Mouse (Mus musculus): ENCODE data around the gene Lmtk3. TPM values are rescaled to one million over a fixed set of nuclear protein-coding genes. Genes with fewer than 3 reads are reported as not detected.

The Lmtk3 gene
- 5.7 and 7.3 TPM in 2 replicates for polyA plus RNA-seq (2012; rRNA removed)

- Histone ChIP-seq H3K27ac (ENCODE audit: insufficient read depth, low read depth, low read length) (no peak within 1 kb of the TSS), H3K4me1 (ENCODE audit: control insufficient read depth, insufficient read depth, low read length) (peaks cover 3% of the 10 kb centered on the region; the same call in 1 of the 2 replicates), H3K27me3 (replicated peaks; ENCODE audit: control insufficient read depth, insufficient read depth, low read length) (no peaks in the 10 kb centered on the region), H3K36me3 (ENCODE audit: control insufficient read depth, insufficient read depth, low read length) (no peaks in the 10 kb centered on the region), H3K4me3 (ENCODE audit: insufficient read depth, low read depth, low read length) (peak within 1 kb of the TSS; percentile 60)
- WGBS, result 1% methylated on average over 38 of the region's 38 CpGs
- TF ChIP-seq CTCF (conservative IDR thresholded peaks at IDR 0.05; ENCODE audit: insufficient read depth, insufficient read length, low read depth, low read length) (0 out of 2 replicates have a peak, but pooled peaks have one; percentile 24), POLR2A (IDR thresholded peaks at IDR 0.05; ENCODE audit: low read depth, low read length) (no peak)
- DNase-seq, result peak; percentile 67
These were observed at the start of gene Lmtk3 for GRCm38 (mm10) chr7:45783511-45784091. Lmtk3 (plus strand) TSS chr7:45783738.

- 7% methylated on average over 9 of the region's 9 CpGs for WGBS
- Histone ChIP-seq H3K4me3 (ENCODE audit: insufficient read depth, low read depth, low read length) (no peak overlapping the region), H3K27ac (ENCODE audit: insufficient read depth, low read depth, low read length) (no peak overlapping the region)
These were observed 44.3 kb upstream of the Lmtk3 start for GRCm38 (mm10) chr7:45739162-45739763.

GRCm38 (mm10) chr7:45739820-45740219, 43.7 kb upstream of the Lmtk3 start:
- Histone ChIP-seq H3K27ac (ENCODE audit: insufficient read depth, low read depth, low read length) (no peak overlapping the region), H3K27me3 (replicated peaks; ENCODE audit: control insufficient read depth, insufficient read depth, low read length) (no peaks in the 10 kb centered on the region), H3K4me3 (ENCODE audit: insufficient read depth, low read depth, low read length) (no peak overlapping the region), H3K36me3 (ENCODE audit: control insufficient read depth, insufficient read depth, low read length) (no peaks in the 10 kb centered on the region), H3K4me1 (ENCODE audit: control insufficient read depth, insufficient read depth, low read length) (no peaks in the 10 kb centered on the region)
- 51% methylated on average over 10 of the region's 10 CpGs for WGBS
- no peak for DNase-seq
- TF ChIP-seq CTCF (conservative IDR thresholded peaks at IDR 0.05; ENCODE audit: insufficient read depth, insufficient read length, low read depth, low read length) (no peak), POLR2A (IDR thresholded peaks at IDR 0.05; ENCODE audit: low read depth, low read length) (no peak)

More at GRCm38 (mm10) chr7:45739162-45739763, 44.3 kb upstream of the Lmtk3 start:
- TF ChIP-seq CTCF (conservative IDR thresholded peaks at IDR 0.05; ENCODE audit: insufficient read depth, insufficient read length, low read depth, low read length) (peak; percentile 87), POLR2A (IDR thresholded peaks at IDR 0.05; ENCODE audit: low read depth, low read length) (no peak)
- H3K36me3 ChIP-seq (ENCODE audit: control insufficient read depth, insufficient read depth, low read length), result no peaks in the 10 kb centered on the region
- no peaks in the 10 kb centered on the region for H3K27me3 ChIP-seq (replicated peaks; ENCODE audit: control insufficient read depth, insufficient read depth, low read length)
- DNase-seq, result peak; percentile 90
- no peaks in the 10 kb centered on the region for H3K4me1 ChIP-seq (ENCODE audit: control insufficient read depth, insufficient read depth, low read length)

- no peak overlapping the region for H3K4me3 ChIP-seq (ENCODE audit: insufficient read depth, low read depth, low read length)
- H3K4me1 ChIP-seq (ENCODE audit: control insufficient read depth, insufficient read depth, low read length), result no peaks in the 10 kb centered on the region
- TF ChIP-seq POLR2A (IDR thresholded peaks at IDR 0.05; ENCODE audit: low read depth, low read length), result no peak
- no peak for TF ChIP-seq CTCF (conservative IDR thresholded peaks at IDR 0.05; ENCODE audit: insufficient read depth, insufficient read length, low read depth, low read length)
- H3K27ac ChIP-seq (ENCODE audit: insufficient read depth, low read depth, low read length), result peak overlapping the region; percentile 12; the same call in 1 of the 2 replicates
- WGBS, result 92% methylated on average over 12 of the region's 12 CpGs
- no peaks in the 10 kb centered on the region for H3K36me3 ChIP-seq (ENCODE audit: control insufficient read depth, insufficient read depth, low read length)
- no peaks in the 10 kb centered on the region for H3K27me3 ChIP-seq (replicated peaks; ENCODE audit: control insufficient read depth, insufficient read depth, low read length)
- no peak for DNase-seq
These were observed 42.2 kb upstream of the Lmtk3 start for GRCm38 (mm10) chr7:45741308-45741707.

GRCm38 (mm10) chr7:45741777-45742176, 41.8 kb upstream of the Lmtk3 start:
- H3K4me3 ChIP-seq (ENCODE audit: insufficient read depth, low read depth, low read length), result peak overlapping the region; percentile 45
- peak overlapping the region; percentile 12; the same call in 1 of the 2 replicates for H3K27ac ChIP-seq (ENCODE audit: insufficient read depth, low read depth, low read length)
- no peak for TF ChIP-seq CTCF (conservative IDR thresholded peaks at IDR 0.05; ENCODE audit: insufficient read depth, insufficient read length, low read depth, low read length)
- TF ChIP-seq POLR2A (IDR thresholded peaks at IDR 0.05; ENCODE audit: low read depth, low read length), result no peak
- no peaks in the 10 kb centered on the region for H3K27me3 ChIP-seq (replicated peaks; ENCODE audit: control insufficient read depth, insufficient read depth, low read length)
- 44% methylated on average over 11 of the region's 11 CpGs for WGBS
- H3K4me1 ChIP-seq (ENCODE audit: control insufficient read depth, insufficient read depth, low read length), result no peaks in the 10 kb centered on the region
- DNase-seq, result no peak
- no peaks in the 10 kb centered on the region for H3K36me3 ChIP-seq (ENCODE audit: control insufficient read depth, insufficient read depth, low read length)

- no peaks in the 10 kb centered on the region for H3K27me3 ChIP-seq (replicated peaks; ENCODE audit: control insufficient read depth, insufficient read depth, low read length)
- no peak for DNase-seq
- WGBS, result 34% methylated on average over 19 of the region's 19 CpGs
- no peak overlapping the region for H3K27ac ChIP-seq (ENCODE audit: insufficient read depth, low read depth, low read length)
- H3K36me3 ChIP-seq (ENCODE audit: control insufficient read depth, insufficient read depth, low read length), result no peaks in the 10 kb centered on the region
- H3K4me1 ChIP-seq (ENCODE audit: control insufficient read depth, insufficient read depth, low read length), result no peaks in the 10 kb centered on the region
- TF ChIP-seq POLR2A (IDR thresholded peaks at IDR 0.05; ENCODE audit: low read depth, low read length), result no peak
- TF ChIP-seq CTCF (conservative IDR thresholded peaks at IDR 0.05; ENCODE audit: insufficient read depth, insufficient read length, low read depth, low read length), result peak; percentile 44
- peak overlapping the region; percentile 45 for H3K4me3 ChIP-seq (ENCODE audit: insufficient read depth, low read depth, low read length)
These were observed 41.2 kb upstream of the Lmtk3 start for GRCm38 (mm10) chr7:45742338-45742737.

GRCm38 (mm10) chr7:45744387-45744786, 39.2 kb upstream of the Lmtk3 start:
- 25% methylated on average over 2 of the region's 2 CpGs for WGBS
- H3K4me1 ChIP-seq (ENCODE audit: control insufficient read depth, insufficient read depth, low read length), result no peaks in the 10 kb centered on the region
- H3K4me3 ChIP-seq (ENCODE audit: insufficient read depth, low read depth, low read length), result no peak overlapping the region
- H3K27ac ChIP-seq (ENCODE audit: insufficient read depth, low read depth, low read length), result no peak overlapping the region
- peak; percentile 80 for DNase-seq
- H3K27me3 ChIP-seq (replicated peaks; ENCODE audit: control insufficient read depth, insufficient read depth, low read length), result no peaks in the 10 kb centered on the region
- TF ChIP-seq POLR2A (IDR thresholded peaks at IDR 0.05; ENCODE audit: low read depth, low read length) (no peak), CTCF (conservative IDR thresholded peaks at IDR 0.05; ENCODE audit: insufficient read depth, insufficient read length, low read depth, low read length) (no peak)
- H3K36me3 ChIP-seq (ENCODE audit: control insufficient read depth, insufficient read depth, low read length), result no peaks in the 10 kb centered on the region
